Mouse (Mus musculus) embryonic facial prominence, embryonic 15.5 days (tissue): Measurements from ENCODE around the gene Lce1d. TPM values are rescaled to one million over a fixed set of nuclear protein-coding genes. Genes with fewer than 3 reads are reported as not detected.

Experiments used
- ATAC-seq: fragments of 200-750 bp; cut with Nextera tagmentation; 2 replicates; pipeline ENCODE4 v1.8.0; 2017; ENCODE audit warnings: low read depth, moderate TSS enrichment; ENCODE audit not compliant: insufficient number of reproducible peaks, low FRiP score, low TSS enrichment
- H3K27ac ChIP-seq: fragments of 300-500 bp; sonication (generic); replicated peaks from 2 replicates; pipeline ENCODE4 v1.5.1; 2015; ENCODE audit warnings: mild to moderate bottlenecking, inconsistent platforms
- H3K27me3 ChIP-seq: fragments of 300-500 bp; sonication (generic); 2 replicates; pipeline ENCODE4 v1.6.1; 2015; ENCODE audit warnings: inconsistent platforms
- H3K36me3 ChIP-seq: fragments of 300-500 bp; sonication (generic); 2 replicates; pipeline ENCODE4 v1.6.1; 2015; ENCODE audit warnings: mild to moderate bottlenecking, inconsistent platforms
- H3K4me1 ChIP-seq: fragments of 300-500 bp; sonication (generic); 2 replicates; pipeline ENCODE4 v1.6.1; 2015; ENCODE audit warnings: inconsistent platforms
- H3K4me2 ChIP-seq: fragments of 300-500 bp; sonication (generic); replicated peaks from 2 replicates; pipeline ENCODE4 v1.6.1; 2015; ENCODE audit warnings: mild to moderate bottlenecking, inconsistent platforms
- H3K4me3 ChIP-seq: fragments of 300-500 bp; sonication (generic); replicated peaks from 2 replicates; pipeline ENCODE4 v1.5.1; 2015; ENCODE audit warnings: mild to moderate bottlenecking, inconsistent platforms
- H3K9ac ChIP-seq: fragments of 300-500 bp; sonication (generic); 2 replicates; pipeline ENCODE4 v1.6.1; 2015; ENCODE audit warnings: inconsistent platforms
- H3K9me3 ChIP-seq: fragments of 300-500 bp; sonication (generic); replicated peaks from 2 replicates; pipeline ENCODE4 v1.6.1; 2016; ENCODE audit warnings: inconsistent platforms
- WGBS: fragments of 180-500 bp; shearing (Covaris S2); methylation state at CpG from one replicate; pipeline ENCODE4 v1.1.7; 2015; 5-methylcytosine and 5-hydroxymethylcytosine counted together
- polyA plus RNA-seq: library from polyadenylated mRNA; unstranded; fragments of >200 nt; fragmentation: Nextera tagmentation; extraction: Ambion mirVana; gene quantifications from 2 replicates; pipeline ENCODE4 v1.2.1, GENCODE M21; 2015

Gene Lce1d
- polyA plus RNA-seq, 1 experiment from 2014 or later = 3.6 TPM

GRCm38 (mm10) chr3:92639854-92640253 lies 47.2 kb downstream of the Lce1d start:
- no peaks in the 10 kb centered on the region for H3K27me3 ChIP-seq
- no peak overlapping the region for H3K4me3 ChIP-seq
- no peaks in the 10 kb centered on the region for H3K4me1 ChIP-seq
- WGBS = 93% methylated on average over 15 of the region's 15 CpGs
- H3K36me3 ChIP-seq = no peaks in the 10 kb centered on the region
- ATAC-seq = no peak
- H3K27ac ChIP-seq = no peak overlapping the region
- H3K9ac ChIP-seq = no peak overlapping the region
- H3K9me3 ChIP-seq = no peaks in the 10 kb centered on the region
- H3K4me2 ChIP-seq = no peak overlapping the region

- Histone ChIP-seq H3K4me3 (no peak overlapping the region), H3K27me3 (no peaks in the 10 kb centered on the region), H3K9me3 (no peaks in the 10 kb centered on the region), H3K27ac (no peak overlapping the region), H3K36me3 (no peaks in the 10 kb centered on the region), H3K4me2 (no peak overlapping the region), H3K9ac (no peak overlapping the region), H3K4me1 (no peaks in the 10 kb centered on the region)
- no peak for ATAC-seq
- 71% methylated on average over 3 of the region's 3 CpGs for WGBS
These were observed 48.4 kb downstream of the Lce1d start for GRCm38 (mm10) chr3:92638653-92638991.

GRCm38 (mm10) chr3:92637745-92638652 lies 49.0 kb downstream of the Lce1d start:
- no peak overlapping the region for H3K27ac ChIP-seq
- 39% methylated on average over 1 of the region's 1 CpGs for WGBS
- H3K9me3 ChIP-seq = no peaks in the 10 kb centered on the region
- no peaks in the 10 kb centered on the region for H3K27me3 ChIP-seq
- H3K36me3 ChIP-seq = no peaks in the 10 kb centered on the region
- no peak overlapping the region for H3K4me2 ChIP-seq
- no peak for ATAC-seq
- no peak overlapping the region for H3K9ac ChIP-seq
- H3K4me1 ChIP-seq = no peaks in the 10 kb centered on the region
- no peak overlapping the region for H3K4me3 ChIP-seq

Other genes with a start within 250 kb of the Lce1d start
- gene Sprr1b, start 248.4 kb downstream of the Lce1d start, polyA plus RNA-seq = 50.3 and 55.6 TPM in 2 replicates
- gene Sprr3, start 228.5 kb downstream of the Lce1d start, polyA plus RNA-seq = 27.2 and 28.3 TPM in 2 replicates
- 303 and 332 TPM in 2 replicates for gene Sprr1a, start 201.3 kb downstream of the Lce1d start, polyA plus RNA-seq
- 2.3 and 6.7 TPM in 2 replicates for gene Sprr4, start 186.7 kb downstream of the Lce1d start, polyA plus RNA-seq
- 5.0 and 5.6 TPM in 2 replicates for gene 2310046K23Rik, start 152.7 kb downstream of the Lce1d start, polyA plus RNA-seq
- 11.6 and 13.2 TPM in 2 replicates for gene Ivl, start 113.5 kb downstream of the Lce1d start, polyA plus RNA-seq
- gene Smcp, start 98.2 kb downstream of the Lce1d start, polyA plus RNA-seq = not detected in 2 replicates
- 0.89 and 1.1 TPM in 2 replicates for gene 2210017I01Rik, start 79.7 kb downstream of the Lce1d start, polyA plus RNA-seq
- 7.3 TPM in 2 replicates for gene Lce6a, start 65.5 kb downstream of the Lce1d start, polyA plus RNA-seq
- gene Lce1a1, start 38.9 kb downstream of the Lce1d start, polyA plus RNA-seq = 6.2 and 8.1 TPM in 2 replicates
- gene Lce1b, start 30.3 kb downstream of the Lce1d start, polyA plus RNA-seq = 2.0 and 2.4 TPM in 2 replicates
- gene Lce1a2, start 16.9 kb downstream of the Lce1d start, polyA plus RNA-seq = 8.7 and 11.9 TPM in 2 replicates
- gene Lce1c, start 8.0 kb downstream of the Lce1d start, polyA plus RNA-seq = 4.5 and 8.4 TPM in 2 replicates
- 1.0 and 2.4 TPM in 2 replicates for gene Lce1e, start 21.9 kb upstream of the Lce1d start, polyA plus RNA-seq
- 1.5 and 3.7 TPM in 2 replicates for gene Lce1f, start 33.1 kb upstream of the Lce1d start, polyA plus RNA-seq
- gene Gm38119, start 51.9 kb upstream of the Lce1d start, polyA plus RNA-seq = not detected in 2 replicates
- 0.56 and 1.8 TPM in 2 replicates for gene Lce1g, start 65.1 kb upstream of the Lce1d start, polyA plus RNA-seq
- 1.4 and 3.7 TPM in 2 replicates for gene Lce1h, start 77.9 kb upstream of the Lce1d start, polyA plus RNA-seq
- gene Lce1i, start 91.7 kb upstream of the Lce1d start, polyA plus RNA-seq = 2.4 and 7.3 TPM in 2 replicates
- gene Lce1j, start 103.3 kb upstream of the Lce1d start, polyA plus RNA-seq = 0.74 and 1.5 TPM in 2 replicates
- 0.28 and 2.4 TPM in 2 replicates for gene Lce1k, start 120.7 kb upstream of the Lce1d start, polyA plus RNA-seq
- gene Kprp, start 140.0 kb upstream of the Lce1d start, polyA plus RNA-seq = 1.9 and 6.5 TPM in 2 replicates
- gene Lce1l, start 164.1 kb upstream of the Lce1d start, polyA plus RNA-seq = 0.45 and 2.5 TPM in 2 replicates
- 0.25 and 0.46 TPM in 2 replicates for gene 2310050C09Rik, start 183.0 kb upstream of the Lce1d start, polyA plus RNA-seq
- gene Lce3a, start 239.0 kb upstream of the Lce1d start, polyA plus RNA-seq = 29.8 and 90.3 TPM in 2 replicates
- gene Lce3b, start 245.8 kb upstream of the Lce1d start, polyA plus RNA-seq = 7.3 and 33.8 TPM in 2 replicates